In genomic region chr15:25430167-25430566, GRCm38 (mm10) we compare ENCODE assay signal across 10 mouse cellular contexts.
"Had no signal": no experiment of that assay in that cellular context is flagged by ENCODE, and none has a peak within 500 bp of the region (broad histone marks: within the 10 kb centered on the region; RNA-seq: fewer than 3 reads in every experiment).

No protein-coding gene starts in this region.

- DNase-seq: lung, adult 18-20 months; lung, embryonic 14.5 days; lung, postnatal 10 days; lung, postnatal 4 days; retina, postnatal 1 day; right cerebral cortex, adult 18-20 months; right cerebral cortex, postnatal 25 days; right cerebral cortex, postnatal 4 days; spleen, adult 18-20 months; thymus, adult 18-20 months had no signal
